Mouse (Mus musculus) stomach, postnatal 0 days (tissue): ENCODE data around the gene Ifitm10. TPM values are rescaled to one million over a fixed set of nuclear protein-coding genes. Genes with fewer than 3 reads are reported as not detected.
"Not testable (repeated sequence)": the region's sequence is repeated elsewhere in the genome, so short reads cannot be mapped to it uniquely, and the experiment has no call there.

Experiments
- ATAC-seq: fragments of 200-750 bp; cut with Nextera tagmentation; 2 replicates; pipeline ENCODE4 v1.8.0; 2017; ENCODE audit not compliant: low FRiP score, low TSS enrichment
- DNase-seq: peaks from one replicate; pipeline ENCODE4 v3.0.0-alpha.2; 2016; ENCODE audit warnings: low spot score
- H3K27ac ChIP-seq: fragments of 300-500 bp; sonication (generic); replicated peaks from 2 replicates; pipeline ENCODE4 v1.5.1; 2014; ENCODE audit warnings: mild to moderate bottlenecking, control low read depth
- H3K27me3 ChIP-seq: fragments of 300-500 bp; sonication (generic); 2 replicates; pipeline ENCODE4 v1.6.1; 2014; ENCODE audit warnings: low read length; ENCODE audit not compliant: control insufficient read depth, insufficient read depth
- H3K36me3 ChIP-seq: fragments of 300-500 bp; sonication (generic); 2 replicates; pipeline ENCODE4 v1.6.1; 2014; ENCODE audit warnings: low read length, mixed read lengths; ENCODE audit not compliant: control insufficient read depth, insufficient read depth
- H3K4me1 ChIP-seq: fragments of 300-500 bp; sonication (generic); replicated peaks from 2 replicates; pipeline ENCODE4 v1.6.1; 2014; ENCODE audit warnings: antibody characterized with exemption; ENCODE audit not compliant: control insufficient read depth, insufficient read depth
- H3K4me2 ChIP-seq: fragments of 300-500 bp; sonication (generic); replicated peaks from 2 replicates; pipeline ENCODE4 v1.6.1; 2014; ENCODE audit warnings: low read depth, mild to moderate bottlenecking, control low read depth, moderate library complexity
- H3K4me3 ChIP-seq: fragments of 300-500 bp; sonication (generic); 2 replicates; pipeline ENCODE4 v1.5.1; 2014; ENCODE audit warnings: low read depth, low read length, control low read depth
- H3K9ac ChIP-seq: fragments of 300-500 bp; sonication (generic); 2 replicates; pipeline ENCODE4 v1.6.1; 2014; ENCODE audit warnings: mild to moderate bottlenecking, low read length, control low read depth, mixed read lengths
- H3K9me3 ChIP-seq: fragments of 300-500 bp; sonication (generic); 2 replicates; pipeline ENCODE4 v1.6.1; 2016; ENCODE audit warnings: low read length; ENCODE audit not compliant: control insufficient read depth
- CTCF ChIP-seq: IDR thresholded peaks from 2 replicates; pipeline ENCODE4 v1.5.1; 2016; ENCODE audit warnings: antibody characterized with exemption, low read depth, mild to moderate bottlenecking, moderate library complexity
- EP300 ChIP-seq: optimal IDR thresholded peaks from 2 replicates; pipeline ENCODE3; 2016; ENCODE audit warnings: antibody characterized with exemption
- WGBS: fragments of 180-500 bp; shearing (Covaris S2); extraction: QIAGEN DNeasy Blood & Tissue Kit; methylation state at CpG from one replicate; pipeline ENCODE4 v1.1.7; 2014; 5-methylcytosine and 5-hydroxymethylcytosine counted together
- polyA plus RNA-seq: library from polyadenylated mRNA; unstranded; fragments of >200 nt; fragmentation: Nextera tagmentation; extraction: Ambion mirVana; gene quantifications from 2 replicates; pipeline ENCODE4 v1.2.1, GENCODE M21; 2015

The Ifitm10 gene
- polyA plus RNA-seq, 1 experiment from 2014 or later, result 9.9 TPM

DNA sequence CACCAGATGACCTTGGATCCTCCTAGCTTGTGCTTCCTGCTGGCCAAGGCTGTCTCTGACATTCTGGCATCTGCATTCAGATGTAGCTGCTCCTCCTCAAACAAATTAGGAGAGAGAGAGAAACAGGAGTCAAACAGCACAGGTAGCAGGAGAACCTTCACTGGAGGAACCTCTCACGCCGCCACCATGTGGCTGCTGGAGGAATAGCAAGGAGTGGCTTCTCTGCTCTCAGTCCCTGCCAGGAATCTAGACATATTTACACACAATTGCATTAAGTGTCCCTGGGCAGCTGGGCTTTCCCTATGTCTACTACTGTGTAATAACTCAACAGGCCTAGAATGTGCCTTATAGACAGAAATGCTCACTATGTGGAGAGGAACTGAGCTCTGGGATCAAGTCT, 79.7 kb downstream of the Ifitm10 start:
- 0 out of 2 replicates have a peak, but pooled peaks have one; percentile 51 for ATAC-seq
- not testable (repeated sequence) for H3K9me3 ChIP-seq, H3K4me2 ChIP-seq, H3K27me3 ChIP-seq, H3K4me1 ChIP-seq, H3K4me3 ChIP-seq, H3K9ac ChIP-seq, H3K27ac ChIP-seq, H3K36me3 ChIP-seq
- peak; percentile 76 for TF ChIP-seq CTCF
- WGBS, result 0% methylated on average over 2 of the region's 2 CpGs
- DNase-seq, result peak; percentile 66

- H3K36me3 ChIP-seq, H3K4me2 ChIP-seq, H3K9ac ChIP-seq, DNase-seq, H3K9me3 ChIP-seq, H3K4me3 ChIP-seq, H3K27ac ChIP-seq, ATAC-seq, H3K4me1 ChIP-seq, H3K27me3 ChIP-seq: not testable (repeated sequence)
- WGBS, result 57% methylated on average over 9 of the region's 9 CpGs
These were observed 87.5 kb downstream of the Ifitm10 start for GRCm38 (mm10) chr7:142285910-142286612.

DNA sequence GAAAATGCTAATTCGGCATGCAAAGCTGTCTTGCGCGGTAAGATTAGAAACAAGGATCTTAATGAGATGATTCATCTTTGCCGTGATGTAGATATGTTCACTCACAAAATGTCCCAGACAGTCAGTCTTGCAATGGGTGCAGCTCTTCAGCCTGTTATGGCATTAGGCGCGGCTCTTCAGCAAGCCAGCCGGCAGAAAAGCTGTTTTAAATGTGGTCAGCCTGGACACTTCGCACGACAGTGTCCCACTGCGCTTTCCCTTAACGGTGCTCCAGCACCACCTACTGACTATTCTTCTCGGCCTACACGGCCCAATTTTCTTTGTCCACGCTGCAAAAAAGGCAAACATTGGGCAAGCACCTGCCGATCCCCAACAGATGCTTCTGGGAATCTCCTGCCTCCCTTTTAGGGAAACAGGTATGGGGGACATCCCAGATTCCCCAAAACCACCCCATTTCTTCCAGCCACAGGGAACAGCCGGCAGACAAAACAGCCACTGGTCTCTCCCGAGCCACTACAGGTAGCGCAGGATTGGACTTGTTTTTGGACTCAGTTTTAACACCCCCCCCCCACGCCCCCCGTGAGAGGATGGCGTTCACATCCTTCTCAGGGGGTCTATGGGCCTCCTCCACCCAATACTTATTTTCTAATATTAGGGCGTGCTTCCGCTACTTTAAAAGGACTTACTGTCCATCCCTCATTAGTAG, 88.3 kb downstream of the Ifitm10 start:
- peak; percentile 40 for DNase-seq
- H3K4me3 ChIP-seq, result peak overlapping the region; percentile 57
- 18% methylated on average over 23 of the region's 23 CpGs for WGBS
- no peaks in the 10 kb centered on the region for H3K27me3 ChIP-seq
- H3K4me2 ChIP-seq, result peak overlapping the region; percentile 88
- H3K4me1 ChIP-seq, result no peaks in the 10 kb centered on the region
- ATAC-seq, result peak; percentile 69
- no peak overlapping the region for H3K9ac ChIP-seq
- TF ChIP-seq CTCF (peak; percentile 72), EP300 (no peak)
- no peaks in the 10 kb centered on the region for H3K36me3 ChIP-seq
- peak overlapping the region; percentile 24; the same call in 1 of the 2 replicates for H3K27ac ChIP-seq
- no peaks in the 10 kb centered on the region for H3K9me3 ChIP-seq

DNA sequence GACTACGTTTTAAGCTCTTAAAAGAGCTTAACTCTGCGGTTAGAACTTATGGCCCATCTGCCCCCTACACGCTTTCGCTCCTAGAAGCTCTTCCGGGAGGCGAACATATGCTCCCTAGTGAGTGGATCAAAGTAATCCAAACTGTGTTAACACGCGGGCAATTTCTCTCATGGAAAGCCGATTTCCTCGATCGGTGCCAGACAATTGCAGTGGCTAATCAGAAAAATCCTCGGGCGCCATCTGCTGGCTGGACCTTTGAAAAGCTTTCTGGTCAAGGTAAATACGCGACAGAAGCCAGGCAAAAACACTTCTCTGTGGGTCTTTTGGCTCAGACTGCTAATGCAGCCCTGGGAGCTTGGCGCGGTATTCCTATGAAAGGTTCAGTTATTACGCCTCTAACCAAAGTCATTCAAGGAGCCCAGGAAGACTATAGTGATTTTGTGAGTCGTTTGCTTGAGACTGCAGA, 88.9 kb downstream of the Ifitm10 start:
- peak overlapping the region; percentile 57 for H3K4me3 ChIP-seq
- WGBS, result under 1% methylated on average over 19 of the region's 19 CpGs
- ATAC-seq (peak; percentile 87), DNase-seq (peak; percentile 94)
- peak overlapping the region; percentile 81 for H3K27ac ChIP-seq
- H3K4me2 ChIP-seq, result peak overlapping the region; percentile 88
- TF ChIP-seq EP300, result peak; percentile 54
- peak; percentile 91 for TF ChIP-seq CTCF
- H3K4me1 ChIP-seq, result no peaks in the 10 kb centered on the region
- no peaks in the 10 kb centered on the region for H3K36me3 ChIP-seq
- no peaks in the 10 kb centered on the region for H3K9me3 ChIP-seq
- no peaks in the 10 kb centered on the region for H3K27me3 ChIP-seq
- peak overlapping the region; percentile 71 for H3K9ac ChIP-seq

- under 1% methylated on average over 38 of the region's 38 CpGs for WGBS
- peak; percentile 69 for DNase-seq
- Histone ChIP-seq H3K4me1 (no peaks in the 10 kb centered on the region), H3K4me3 (peak overlapping the region; percentile 57), H3K9me3 (no peaks in the 10 kb centered on the region), H3K9ac (peak overlapping the region; percentile 71), H3K36me3 (no peaks in the 10 kb centered on the region), H3K27ac (peak overlapping the region; percentile 81), H3K27me3 (no peaks in the 10 kb centered on the region), H3K4me2 (peak overlapping the region; percentile 88)
- TF ChIP-seq EP300 (no peak), CTCF (peak; percentile 49)
- peak; percentile 71 for ATAC-seq
These were observed 89.4 kb downstream of the Ifitm10 start for GRCm38 (mm10) chr7:142284023-142284591.

DNA sequence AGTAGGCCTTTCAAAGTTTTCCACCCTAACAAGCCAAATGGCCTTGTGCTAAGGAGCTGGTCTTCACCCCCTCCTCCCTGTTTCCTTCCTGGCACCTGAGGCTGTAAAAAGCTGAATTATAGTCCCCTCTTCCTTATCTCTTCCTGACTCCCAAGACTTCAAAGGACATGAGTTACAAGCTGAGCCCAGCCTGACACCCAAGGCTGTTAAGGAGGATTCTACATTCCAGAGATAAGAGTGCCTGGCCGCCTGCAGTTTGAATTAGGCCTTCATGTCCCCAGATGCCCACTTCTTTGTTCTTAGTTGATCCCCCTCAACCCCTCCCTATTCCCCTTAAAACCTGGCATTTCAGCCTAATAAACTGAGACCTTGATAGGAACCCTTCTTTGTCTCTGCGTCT, 90.7 kb downstream of the Ifitm10 start:
- ATAC-seq, H3K27ac ChIP-seq, H3K4me2 ChIP-seq, H3K27me3 ChIP-seq, H3K9me3 ChIP-seq, DNase-seq, H3K9ac ChIP-seq, H3K4me3 ChIP-seq, H3K36me3 ChIP-seq, H3K4me1 ChIP-seq: not testable (repeated sequence)
- 78% methylated on average over 2 of the region's 2 CpGs for WGBS
